Mouse (Mus musculus) neural tube, embryonic 12.5 days (tissue): ENCODE results near the gene Sipa1l3. TPM values are rescaled to one million over a fixed set of nuclear protein-coding genes. Genes with fewer than 3 reads are reported as not detected.
A peak's percentile ranks its signal among the peaks of the same experiment; 100 is the strongest.

Source experiments
- ATAC-seq: fragments of 200-750 bp; cut with Nextera tagmentation; 2 replicates; pipeline ENCODE4 v1.8.0; 2017; ENCODE audit warnings: low read depth, mild to moderate bottlenecking, moderate TSS enrichment, moderate library complexity; ENCODE audit not compliant: low FRiP score
- H3K27ac ChIP-seq: fragments of 300-500 bp; sonication (generic); 2 replicates; pipeline ENCODE4 v1.5.1; 2016
- H3K27me3 ChIP-seq: fragments of 300-500 bp; sonication (generic); replicated peaks from 2 replicates; pipeline ENCODE4 v1.6.1; 2016; ENCODE audit warnings: mild to moderate bottlenecking
- H3K36me3 ChIP-seq: fragments of 300-500 bp; sonication (generic); 2 replicates; pipeline ENCODE4 v1.6.1; 2016; ENCODE audit warnings: mild to moderate bottlenecking
- H3K4me1 ChIP-seq: fragments of 300-500 bp; sonication (generic); 2 replicates; pipeline ENCODE4 v1.6.1; 2016
- H3K4me2 ChIP-seq: fragments of 300-500 bp; sonication (generic); replicated peaks from 2 replicates; pipeline ENCODE4 v1.6.1; 2016; ENCODE audit warnings: mild to moderate bottlenecking
- H3K4me3 ChIP-seq: fragments of 300-500 bp; sonication (generic); 2 replicates; pipeline ENCODE4 v1.5.1; 2016
- H3K9ac ChIP-seq: fragments of 300-500 bp; sonication (generic); 2 replicates; pipeline ENCODE4 v1.6.1; 2016; ENCODE audit warnings: mild to moderate bottlenecking
- H3K9me3 ChIP-seq: fragments of 300-500 bp; sonication (generic); 2 replicates; pipeline ENCODE4 v1.6.1; 2016; ENCODE audit warnings: mild to moderate bottlenecking
- WGBS: fragments of 180-500 bp; shearing (Covaris S2); methylation state at CpG from one replicate; pipeline ENCODE4 v1.1.7; 2016; 5-methylcytosine and 5-hydroxymethylcytosine counted together
- polyA plus RNA-seq: library from polyadenylated mRNA; unstranded; fragments of >200 nt; fragmentation: Nextera tagmentation; extraction: Ambion mirVana; gene quantifications from 2 replicates; pipeline ENCODE4 v1.2.1, GENCODE M21; 2016

The Sipa1l3 gene
- polyA plus RNA-seq, 1 experiment from 2014 or later = 10.8 TPM

DNA sequence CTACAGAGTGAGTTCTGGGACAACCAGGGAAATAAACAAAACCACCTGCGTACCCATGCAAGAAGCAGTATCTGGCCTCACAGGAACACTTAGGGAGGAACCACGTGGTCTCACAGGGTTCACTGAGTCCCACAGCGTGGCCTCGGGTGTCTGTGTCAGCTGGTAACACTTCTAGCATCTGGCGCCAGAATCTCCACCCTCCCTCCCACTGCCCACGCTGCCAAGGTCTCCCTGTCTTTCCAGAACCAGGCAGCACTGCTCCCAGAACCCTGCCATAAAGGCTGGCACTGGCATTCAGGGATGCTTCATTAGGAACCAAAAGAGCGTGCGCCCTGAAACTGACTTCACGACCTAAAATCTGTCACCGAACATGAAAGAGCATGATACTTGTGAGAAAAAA, 84.7 kb downstream of the Sipa1l3 start:
- Histone ChIP-seq H3K4me1 (peaks cover 38% of the 10 kb centered on the region), H3K27me3 (no peaks in the 10 kb centered on the region), H3K4me3 (no peak overlapping the region), H3K9me3 (no peaks in the 10 kb centered on the region), H3K27ac (no peak overlapping the region), H3K4me2 (no peak overlapping the region), H3K36me3 (no peaks in the 10 kb centered on the region), H3K9ac (no peak overlapping the region)
- ATAC-seq = no peak
- 82% methylated on average over 10 of the region's 10 CpGs for WGBS

- Histone ChIP-seq H3K9me3 (no peaks in the 10 kb centered on the region), H3K27me3 (no peaks in the 10 kb centered on the region), H3K9ac (no peak overlapping the region), H3K36me3 (no peaks in the 10 kb centered on the region), H3K4me2 (no peak overlapping the region), H3K4me1 (peaks cover 38% of the 10 kb centered on the region), H3K27ac (no peak overlapping the region), H3K4me3 (no peak overlapping the region)
- no peak for ATAC-seq
- 78% methylated on average over 11 of the region's 11 CpGs for WGBS
Observed at GRCm38 (mm10) chr7:29432947-29433553, 85.4 kb downstream of the Sipa1l3 start.

- WGBS = 23% methylated on average over 15 of the region's 15 CpGs
- Histone ChIP-seq H3K27me3 (no peaks in the 10 kb centered on the region), H3K4me2 (no peak overlapping the region), H3K27ac (no peak overlapping the region), H3K9ac (no peak overlapping the region), H3K9me3 (no peaks in the 10 kb centered on the region), H3K4me3 (no peak overlapping the region), H3K36me3 (no peaks in the 10 kb centered on the region), H3K4me1 (peaks cover 38% of the 10 kb centered on the region)
- peak; percentile 34; the same call in 1 of the 2 replicates for ATAC-seq
Observed at GRCm38 (mm10) chr7:29432180-29432946, 86.1 kb downstream of the Sipa1l3 start.

DNA sequence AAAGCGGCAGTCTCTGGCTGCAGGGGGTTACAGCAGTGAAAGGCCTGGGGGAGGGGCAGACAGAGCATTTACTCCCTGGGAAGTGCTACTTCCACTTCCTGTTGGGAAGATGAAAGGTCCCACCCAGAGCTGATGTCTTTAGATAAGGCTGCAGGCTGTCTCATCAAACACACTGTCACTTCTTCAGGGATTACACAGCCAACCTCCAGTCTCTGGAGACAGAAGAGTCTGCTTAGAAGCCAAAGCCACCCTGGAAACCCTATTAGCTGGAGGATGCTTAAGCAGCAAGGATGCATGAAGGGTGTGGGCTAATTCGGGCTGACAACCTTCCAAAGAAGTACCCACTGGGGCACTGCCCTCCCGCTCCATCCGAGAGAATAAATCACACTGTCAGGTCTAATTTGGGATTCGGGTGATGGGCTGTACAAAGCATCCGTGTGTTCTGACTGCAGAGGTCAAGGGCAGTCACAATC, 87.7 kb downstream of the Sipa1l3 start:
- H3K4me1 ChIP-seq = peaks cover 38% of the 10 kb centered on the region
- H3K36me3 ChIP-seq = no peaks in the 10 kb centered on the region
- no peak overlapping the region for H3K4me2 ChIP-seq
- ATAC-seq = no peak
- no peak overlapping the region for H3K4me3 ChIP-seq
- WGBS = 5% methylated on average over 6 of the region's 6 CpGs
- H3K9me3 ChIP-seq = no peaks in the 10 kb centered on the region
- H3K27me3 ChIP-seq = no peaks in the 10 kb centered on the region
- H3K27ac ChIP-seq = no peak overlapping the region
- H3K9ac ChIP-seq = no peak overlapping the region

DNA sequence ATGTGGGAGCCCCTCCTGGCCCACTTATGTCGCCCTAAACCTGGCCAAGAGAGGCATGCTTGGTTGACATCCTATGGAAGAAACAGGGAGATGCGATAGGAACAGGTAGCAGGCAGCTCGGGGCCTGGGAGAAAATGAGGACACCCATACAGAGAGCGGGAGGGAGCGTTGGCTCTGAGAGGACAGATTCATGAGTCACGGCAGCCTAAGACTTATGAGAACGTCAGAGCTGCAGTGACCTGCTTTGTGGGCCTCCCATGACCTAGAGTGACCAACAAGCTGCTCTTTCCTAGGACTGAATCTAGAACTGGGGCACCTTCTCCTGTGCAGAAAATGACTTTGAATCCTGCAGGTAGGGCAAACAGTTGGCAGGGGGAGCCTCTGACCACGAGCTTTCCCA, 92.4 kb downstream of the Sipa1l3 start:
- ATAC-seq = no peak
- no peaks in the 10 kb centered on the region for H3K9me3 ChIP-seq
- H3K9ac ChIP-seq = no peak overlapping the region
- no peak overlapping the region for H3K4me2 ChIP-seq
- no peak overlapping the region for H3K4me3 ChIP-seq
- H3K27ac ChIP-seq = no peak overlapping the region
- no peaks in the 10 kb centered on the region for H3K27me3 ChIP-seq
- WGBS = 85% methylated on average over 8 of the region's 8 CpGs
- peaks cover 22% of the 10 kb centered on the region for H3K4me1 ChIP-seq
- H3K36me3 ChIP-seq = no peaks in the 10 kb centered on the region

DNA sequence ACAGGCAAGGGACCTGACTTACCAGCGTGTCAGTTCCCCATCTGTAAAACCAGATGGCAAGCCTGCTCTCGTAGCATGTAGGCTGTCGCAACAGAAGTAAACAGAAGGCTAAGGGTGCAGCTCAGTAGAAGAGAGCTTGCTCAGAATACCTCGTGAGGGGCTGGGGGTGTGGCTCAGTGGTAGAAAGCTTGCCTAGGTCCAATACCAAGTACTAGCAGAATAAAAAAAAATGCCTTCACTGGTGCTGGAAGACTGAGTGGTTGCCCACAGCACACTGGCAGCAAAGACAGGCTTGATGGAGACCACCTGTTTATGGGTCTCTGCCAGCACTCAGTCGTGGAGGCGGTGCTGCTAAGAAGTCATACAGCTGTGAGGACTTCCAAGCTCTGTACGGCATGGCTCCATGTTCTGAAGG, 93.0 kb downstream of the Sipa1l3 start:
- no peak overlapping the region for H3K27ac ChIP-seq
- no peaks in the 10 kb centered on the region for H3K36me3 ChIP-seq
- WGBS = 79% methylated on average over 7 of the region's 7 CpGs
- no peak overlapping the region for H3K9ac ChIP-seq
- H3K27me3 ChIP-seq = no peaks in the 10 kb centered on the region
- no peaks in the 10 kb centered on the region for H3K9me3 ChIP-seq
- no peak overlapping the region for H3K4me2 ChIP-seq
- H3K4me1 ChIP-seq = peaks cover 20% of the 10 kb centered on the region
- ATAC-seq = no peak
- no peak overlapping the region for H3K4me3 ChIP-seq

DNA sequence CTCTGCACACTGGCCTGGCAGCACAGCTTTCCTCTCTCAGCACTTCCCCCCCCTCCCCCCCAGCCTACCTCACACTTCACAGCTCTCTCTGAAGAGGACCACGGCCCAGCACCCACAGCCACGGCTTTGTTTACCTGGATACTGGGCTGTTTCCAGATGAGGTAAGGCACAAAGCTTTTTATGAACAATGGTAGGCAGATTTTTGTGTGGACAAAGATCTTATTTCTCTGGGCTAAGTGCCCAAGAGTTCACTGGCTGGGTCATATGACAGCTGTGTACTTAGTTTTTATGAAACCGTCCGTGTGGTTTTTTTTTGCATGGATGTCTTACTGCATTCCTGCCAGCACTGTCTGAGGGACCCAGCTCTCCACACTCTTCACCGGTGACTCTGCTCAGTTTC, 93.8 kb downstream of the Sipa1l3 start:
- H3K4me3 ChIP-seq = no peak overlapping the region
- H3K9me3 ChIP-seq = no peaks in the 10 kb centered on the region
- H3K9ac ChIP-seq = no peak overlapping the region
- no peak for ATAC-seq
- peaks cover 16% of the 10 kb centered on the region for H3K4me1 ChIP-seq
- H3K27ac ChIP-seq = no peak overlapping the region
- WGBS = 68% methylated on average over 5 of the region's 5 CpGs
- no peaks in the 10 kb centered on the region for H3K27me3 ChIP-seq
- no peak overlapping the region for H3K4me2 ChIP-seq
- H3K36me3 ChIP-seq = no peaks in the 10 kb centered on the region

GRCm38 (mm10) chr7:29421909-29422244, 96.6 kb downstream of the Sipa1l3 start:
- peaks cover 22% of the 10 kb centered on the region for H3K4me1 ChIP-seq
- H3K27me3 ChIP-seq = no peaks in the 10 kb centered on the region
- no peak overlapping the region for H3K4me2 ChIP-seq
- no peak overlapping the region for H3K4me3 ChIP-seq
- no peak for ATAC-seq
- H3K9me3 ChIP-seq = no peaks in the 10 kb centered on the region
- no peak overlapping the region for H3K9ac ChIP-seq
- H3K36me3 ChIP-seq = no peaks in the 10 kb centered on the region
- H3K27ac ChIP-seq = no peak overlapping the region
- 43% methylated on average over 3 of the region's 3 CpGs for WGBS

GRCm38 (mm10) chr7:29421240-29421908, 97.1 kb downstream of the Sipa1l3 start:
- Histone ChIP-seq H3K4me1 (peaks cover 22% of the 10 kb centered on the region), H3K9ac (no peak overlapping the region), H3K9me3 (no peaks in the 10 kb centered on the region), H3K4me3 (no peak overlapping the region), H3K27me3 (no peaks in the 10 kb centered on the region), H3K4me2 (no peak overlapping the region), H3K27ac (no peak overlapping the region), H3K36me3 (no peaks in the 10 kb centered on the region)
- no peak; the same call in 1 of the 2 replicates for ATAC-seq
- WGBS = 27% methylated on average over 12 of the region's 12 CpGs

DNA sequence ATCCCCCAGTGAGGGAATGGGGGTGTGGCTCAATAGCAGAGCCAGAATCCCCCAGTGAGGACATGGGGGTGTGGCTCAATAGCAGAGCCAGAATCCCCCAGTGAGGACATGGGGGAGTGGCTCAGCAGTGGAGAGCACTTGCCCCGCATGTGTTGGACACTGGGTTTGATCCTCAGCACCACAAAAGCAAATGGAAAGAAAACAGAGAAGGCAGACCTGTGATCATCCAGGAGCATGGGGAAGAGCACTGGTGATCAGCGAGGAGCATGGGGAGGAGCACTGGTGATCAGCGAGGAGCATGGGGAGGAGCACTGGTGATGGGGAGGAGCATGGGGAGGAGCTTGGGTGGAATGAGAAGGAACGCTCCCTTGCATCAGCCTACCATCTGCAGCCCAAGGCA, 98.6 kb downstream of the Sipa1l3 start:
- H3K9me3 ChIP-seq = no peaks in the 10 kb centered on the region
- no peak overlapping the region for H3K4me2 ChIP-seq
- no peaks in the 10 kb centered on the region for H3K36me3 ChIP-seq
- no peak overlapping the region for H3K4me3 ChIP-seq
- no peaks in the 10 kb centered on the region for H3K27me3 ChIP-seq
- 50% methylated on average over 4 of the region's 4 CpGs for WGBS
- ATAC-seq = no peak
- H3K4me1 ChIP-seq = peaks cover 22% of the 10 kb centered on the region
- no peak overlapping the region for H3K9ac ChIP-seq
- H3K27ac ChIP-seq = no peak overlapping the region

DNA sequence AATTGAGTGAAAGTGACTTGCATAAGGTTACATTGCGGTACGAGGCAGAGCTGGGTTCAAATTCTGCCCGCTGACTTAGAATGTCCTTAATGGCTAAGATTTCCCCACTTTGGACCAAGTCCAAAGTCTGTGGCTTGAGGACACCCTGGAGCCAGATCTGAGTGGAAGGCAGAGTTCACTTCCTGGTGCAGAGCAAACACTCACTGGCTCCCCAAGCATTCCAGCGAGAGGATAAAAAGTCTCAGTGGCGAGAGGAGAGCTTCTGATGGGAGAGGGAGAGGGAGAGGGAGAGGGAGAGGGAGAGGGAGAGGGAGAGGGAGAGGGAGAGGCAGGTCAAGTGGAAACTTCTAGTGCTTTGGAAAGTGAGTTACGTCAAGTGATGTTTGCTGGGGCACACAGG, 100.2 kb downstream of the Sipa1l3 start:
- Histone ChIP-seq H3K27ac (no peak overlapping the region), H3K9ac (no peak overlapping the region), H3K4me2 (no peak overlapping the region), H3K4me1 (peaks cover 22% of the 10 kb centered on the region), H3K27me3 (no peaks in the 10 kb centered on the region), H3K4me3 (no peak overlapping the region), H3K36me3 (no peaks in the 10 kb centered on the region), H3K9me3 (no peaks in the 10 kb centered on the region)
- ATAC-seq = no peak
- WGBS = 80% methylated on average over 6 of the region's 6 CpGs

DNA sequence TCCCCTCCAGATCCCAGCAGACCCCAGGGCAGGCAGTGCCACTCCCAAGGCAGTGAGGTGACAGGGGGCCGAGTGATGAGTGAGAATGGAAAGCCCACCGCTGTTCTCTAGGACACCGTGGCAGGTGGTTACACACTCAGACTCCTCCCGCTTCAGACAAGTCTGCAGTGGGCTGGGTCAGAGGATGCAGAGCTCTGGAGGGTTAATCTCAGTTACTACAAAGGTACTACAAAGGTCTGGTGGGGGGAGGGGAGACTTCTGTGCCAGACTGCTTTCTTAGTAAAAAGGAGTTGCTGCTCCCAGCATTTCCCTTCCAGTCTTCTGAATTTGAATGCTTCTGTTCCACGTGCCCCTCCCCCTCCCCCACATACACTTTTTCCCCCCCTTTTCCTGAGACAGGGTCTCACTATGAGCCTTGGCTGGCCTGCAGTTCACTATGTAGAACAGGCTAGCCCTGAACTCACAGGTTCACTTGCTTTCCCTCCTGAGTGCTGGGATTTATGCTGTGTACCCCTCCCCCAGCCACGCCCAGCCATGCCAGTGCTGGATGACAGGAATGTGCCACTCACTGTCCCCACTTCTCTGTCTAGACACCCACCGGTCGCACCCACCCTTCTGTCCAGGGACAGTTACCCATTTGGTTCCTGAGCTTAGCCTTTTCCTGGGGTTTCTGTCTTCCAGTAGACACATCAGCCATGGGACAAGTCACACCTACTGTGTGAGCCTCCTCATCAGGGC, 100.9 kb downstream of the Sipa1l3 start:
- H3K4me3 ChIP-seq = no peak overlapping the region
- WGBS = 39% methylated on average over 8 of the region's 8 CpGs
- no peak overlapping the region for H3K9ac ChIP-seq
- no peak overlapping the region for H3K4me2 ChIP-seq
- peaks cover 24% of the 10 kb centered on the region for H3K4me1 ChIP-seq
- H3K27me3 ChIP-seq = no peaks in the 10 kb centered on the region
- H3K9me3 ChIP-seq = no peaks in the 10 kb centered on the region
- no peaks in the 10 kb centered on the region for H3K36me3 ChIP-seq
- no peak overlapping the region for H3K27ac ChIP-seq
- no peak for ATAC-seq
